Mouse (Mus musculus) limb, embryonic 11.5 days (tissue): ENCODE data around the gene Rab44. TPM values are rescaled to one million over a fixed set of nuclear protein-coding genes. Genes with fewer than 3 reads are reported as not detected.
"Not testable (repeated sequence)": the region's sequence is repeated elsewhere in the genome, so short reads cannot be mapped to it uniquely, and the experiment has no call there.

Experiments
- ATAC-seq: fragments of 200-750 bp; cut with Nextera tagmentation; 2 replicates; pipeline ENCODE4 v1.8.0; 2017; ENCODE audit warnings: low read depth; ENCODE audit not compliant: insufficient number of reproducible peaks, low FRiP score, low TSS enrichment
- DNase-seq: peaks from one replicate; pipeline ENCODE4 v3.0.0-alpha.2; 2015; ENCODE audit warnings: low spot score
- H3K27ac ChIP-seq: fragments of 300-500 bp; sonication (generic); replicated peaks from 2 replicates; pipeline ENCODE4 v1.5.1; 2014; ENCODE audit warnings: low read depth, mild to moderate bottlenecking, low read length
- H3K27me3 ChIP-seq: fragments of 300-500 bp; sonication (generic); 2 replicates; pipeline ENCODE4 v1.6.1; 2014; ENCODE audit warnings: mild to moderate bottlenecking, low read length, mixed read lengths; ENCODE audit not compliant: control insufficient read depth, insufficient read depth
- H3K36me3 ChIP-seq: fragments of 300-500 bp; sonication (generic); 2 replicates; pipeline ENCODE4 v1.6.1; 2014; ENCODE audit warnings: mild to moderate bottlenecking, low read length, moderate library complexity, mixed read lengths; ENCODE audit not compliant: control insufficient read depth, insufficient read depth
- H3K4me1 ChIP-seq: fragments of 300-500 bp; sonication (generic); 2 replicates; pipeline ENCODE4 v1.6.1; 2014; ENCODE audit warnings: low read length, mixed read lengths; ENCODE audit not compliant: control insufficient read depth, insufficient read depth
- H3K4me2 ChIP-seq: fragments of 300-500 bp; sonication (generic); 2 replicates; pipeline ENCODE4 v1.6.1; 2014; ENCODE audit warnings: low read depth, mild to moderate bottlenecking, moderate library complexity; ENCODE audit not compliant: severe bottlenecking
- H3K4me3 ChIP-seq: fragments of 300-500 bp; sonication (generic); 2 replicates; pipeline ENCODE4 v1.5.1; 2014; ENCODE audit warnings: low read depth, low read length
- H3K9ac ChIP-seq: fragments of 300-500 bp; sonication (generic); 2 replicates; pipeline ENCODE4 v1.6.1; 2014; ENCODE audit warnings: mild to moderate bottlenecking, low read length
- H3K9me3 ChIP-seq: fragments of 300-500 bp; sonication (generic); 2 replicates; pipeline ENCODE4 v1.6.1; 2016; ENCODE audit warnings: low read length; ENCODE audit not compliant: control insufficient read depth
- WGBS: fragments of 180-500 bp; shearing (Covaris S2); extraction: QIAGEN DNeasy Blood & Tissue Kit; methylation state at CpG from one replicate; pipeline ENCODE4 v1.1.7; 2014; 5-methylcytosine and 5-hydroxymethylcytosine counted together
- polyA plus RNA-seq: library from polyadenylated mRNA; unstranded; fragments of >200 nt; fragmentation: Nextera tagmentation; extraction: Ambion mirVana; gene quantifications from 2 replicates; pipeline ENCODE4 v1.2.1, GENCODE M21; 2014

The Rab44 gene
- polyA plus RNA-seq = 0.16 TPM in 1 of 2 replicates, not detected in the other

DNA sequence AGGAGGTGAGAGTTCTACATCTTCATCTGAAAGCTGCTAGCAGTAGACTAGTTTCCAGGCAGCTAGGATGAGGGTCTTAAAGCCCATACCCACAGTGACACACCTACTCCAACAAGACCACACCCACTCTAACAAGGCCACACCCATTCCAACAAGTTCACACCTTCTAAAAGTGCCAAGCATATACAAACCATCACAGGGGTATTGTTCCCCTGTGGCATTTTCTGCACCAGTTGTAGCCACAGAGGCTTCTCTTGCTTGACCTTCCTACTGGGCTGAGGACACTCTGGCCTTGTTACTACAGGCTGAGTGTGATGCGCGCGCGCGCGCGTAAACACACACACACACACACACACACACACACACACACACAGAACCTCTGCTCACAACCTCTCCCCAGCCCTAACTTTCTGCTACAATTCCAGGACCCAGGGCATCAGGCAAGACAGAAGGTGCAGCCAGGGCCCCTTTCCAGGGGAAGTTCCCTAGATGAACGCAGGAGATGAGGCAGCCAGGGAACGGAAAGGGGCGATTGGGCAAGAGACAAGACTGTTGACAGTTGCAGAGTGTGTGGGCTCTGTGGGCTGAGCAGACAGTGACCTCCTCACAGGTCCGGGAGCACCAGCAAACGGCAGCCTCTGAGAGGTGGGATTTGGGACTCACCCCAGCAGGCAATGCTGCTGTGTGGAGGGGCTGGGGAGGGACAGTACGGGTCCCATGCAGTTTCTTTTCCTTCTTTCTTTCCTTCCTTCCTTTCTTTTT lies at the start of gene Rab44:
Gene Rab44 (plus strand): TSS at position 555 of the 762 bp plus-strand sequence.
- H3K9me3 ChIP-seq = no peaks in the 10 kb centered on the region
- H3K36me3 ChIP-seq = no peaks in the 10 kb centered on the region
- no peaks in the 10 kb centered on the region for H3K27me3 ChIP-seq
- H3K4me3 ChIP-seq = no peak within 1 kb of the TSS
- H3K4me1 ChIP-seq = no peaks in the 10 kb centered on the region
- H3K9ac ChIP-seq = no peak within 1 kb of the TSS
- WGBS = 91% methylated on average over 13 of the region's 13 CpGs
- H3K27ac ChIP-seq = no peak within 1 kb of the TSS
- DNase-seq (no peak), ATAC-seq (no peak)
- no peak within 1 kb of the TSS for H3K4me2 ChIP-seq

DNA sequence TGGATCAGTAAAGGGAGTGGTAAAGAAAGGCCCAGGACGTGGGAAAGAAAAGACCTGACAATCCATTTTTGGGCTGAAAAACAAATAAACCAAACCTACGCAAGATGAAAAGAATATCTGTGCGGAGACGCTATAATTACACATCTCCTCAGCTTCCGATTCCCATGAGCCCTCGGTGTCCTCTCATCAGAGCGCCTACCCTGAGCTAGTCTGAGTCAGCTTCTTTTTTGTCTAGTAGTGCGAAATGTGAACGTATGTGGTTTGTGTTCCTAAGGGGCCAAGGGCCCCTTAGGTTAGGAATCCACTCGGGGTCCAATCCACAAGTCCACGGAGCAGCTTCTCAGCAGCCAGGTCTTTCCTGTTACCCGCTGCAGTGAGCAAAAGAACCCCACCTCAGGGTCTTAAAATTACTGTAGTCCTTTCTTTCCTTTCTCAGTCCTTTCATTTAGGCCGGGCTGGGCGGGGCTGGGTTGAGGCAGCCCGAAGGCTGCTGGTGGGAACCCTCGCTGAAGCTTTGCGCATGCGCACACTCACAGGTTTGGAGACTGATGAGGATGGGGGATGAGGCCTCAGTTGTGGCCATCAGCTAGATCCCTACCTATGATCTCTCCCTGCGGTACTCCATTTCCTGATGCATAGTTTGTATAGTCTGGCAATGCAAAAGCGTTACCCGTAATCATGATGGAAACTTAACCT lies 48.6 kb upstream of the Rab44 start:
- H3K27ac ChIP-seq = no peak overlapping the region
- H3K27me3 ChIP-seq = no peaks in the 10 kb centered on the region
- H3K9me3 ChIP-seq = no peaks in the 10 kb centered on the region
- ATAC-seq (no peak), DNase-seq (no peak)
- no peaks in the 10 kb centered on the region for H3K4me1 ChIP-seq
- WGBS = 88% methylated on average over 21 of the region's 21 CpGs
- no peak overlapping the region for H3K9ac ChIP-seq
- H3K4me3 ChIP-seq = no peak overlapping the region
- H3K4me2 ChIP-seq = no peak overlapping the region
- no peaks in the 10 kb centered on the region for H3K36me3 ChIP-seq

DNA sequence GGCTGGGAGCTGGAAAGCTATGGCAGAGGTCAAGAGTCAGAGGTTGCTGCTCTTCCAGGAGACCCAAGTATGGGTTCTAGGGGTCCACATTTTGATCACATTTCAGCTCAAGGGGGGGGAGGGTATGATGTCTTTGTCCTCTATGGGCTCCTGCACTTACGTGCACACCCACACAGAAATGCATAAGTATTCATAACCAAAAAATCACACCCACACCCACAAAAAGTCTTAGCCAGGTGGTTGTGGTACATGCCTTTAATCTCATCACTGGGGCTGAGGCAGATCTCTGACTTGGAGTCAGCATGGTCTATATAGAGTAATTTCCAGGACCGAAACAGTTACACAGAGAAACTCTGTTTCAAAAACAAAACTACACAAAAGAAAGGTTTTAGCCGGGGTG lies 48.0 kb upstream of the Rab44 start:
- Histone ChIP-seq H3K4me2 (no peak overlapping the region), H3K4me3 (no peak overlapping the region), H3K9me3 (no peaks in the 10 kb centered on the region), H3K27ac (no peak overlapping the region), H3K27me3 (no peaks in the 10 kb centered on the region), H3K4me1 (no peaks in the 10 kb centered on the region), H3K9ac (no peak overlapping the region), H3K36me3 (no peaks in the 10 kb centered on the region)
- WGBS = 95% methylated on average over 3 of the region's 3 CpGs
- no peak for ATAC-seq
- DNase-seq = no peak

GRCm38 (mm10) chr17:29067416-29067815 lies 46.5 kb upstream of the Rab44 start:
- not testable (repeated sequence) for H3K4me3 ChIP-seq
- WGBS = 84% methylated on average over 3 of the region's 3 CpGs

GRCm38 (mm10) chr17:29067847-29068246 lies 46.1 kb upstream of the Rab44 start:
- no peaks in the 10 kb centered on the region for H3K27me3 ChIP-seq
- no peak overlapping the region for H3K9ac ChIP-seq
- H3K4me2 ChIP-seq = no peak overlapping the region
- DNase-seq (no peak), ATAC-seq (no peak)
- peaks cover 2% of the 10 kb centered on the region; the same call in 1 of the 2 replicates for H3K4me1 ChIP-seq
- H3K9me3 ChIP-seq = no peaks in the 10 kb centered on the region
- H3K36me3 ChIP-seq = no peaks in the 10 kb centered on the region
- H3K27ac ChIP-seq = no peak overlapping the region
- 54% methylated on average over 5 of the region's 5 CpGs for WGBS
- H3K4me3 ChIP-seq = no peak overlapping the region

More at GRCm38 (mm10) chr17:29067416-29067815, 46.5 kb upstream of the Rab44 start:
- H3K9ac ChIP-seq, H3K27me3 ChIP-seq, H3K9me3 ChIP-seq, ATAC-seq, DNase-seq, H3K36me3 ChIP-seq, H3K27ac ChIP-seq, H3K4me2 ChIP-seq, H3K4me1 ChIP-seq: not testable (repeated sequence)

DNA sequence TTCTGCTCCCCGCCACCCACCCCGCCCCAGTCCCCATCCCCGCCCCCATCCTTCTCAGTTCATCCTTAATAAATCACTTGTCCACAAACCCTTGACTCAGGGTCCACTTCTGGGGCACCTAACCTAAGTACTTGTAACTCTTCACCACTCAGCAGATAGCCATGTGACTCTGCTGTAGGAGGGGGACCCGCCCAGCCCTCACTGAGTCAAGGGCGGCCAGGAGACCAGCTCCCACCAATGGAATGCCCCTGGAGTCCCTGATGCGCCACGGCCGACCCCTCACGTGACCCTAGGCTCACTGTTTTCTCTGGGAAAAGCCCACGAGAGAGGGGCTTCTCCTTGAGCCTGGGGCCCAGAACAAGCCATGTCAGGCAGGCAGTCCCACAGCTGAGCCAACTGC lies 44.9 kb upstream of the Rab44 start:
- no peak for ATAC-seq
- Histone ChIP-seq H3K27me3 (no peaks in the 10 kb centered on the region), H3K9me3 (no peaks in the 10 kb centered on the region), H3K4me3 (no peak overlapping the region), H3K36me3 (no peaks in the 10 kb centered on the region), H3K9ac (no peak overlapping the region), H3K4me1 (peaks cover 3% of the 10 kb centered on the region; the same call in 1 of the 2 replicates), H3K27ac (no peak overlapping the region), H3K4me2 (no peak overlapping the region)
- DNase-seq = no peak
- 73% methylated on average over 10 of the region's 10 CpGs for WGBS

- ATAC-seq = no peak
- Histone ChIP-seq H3K4me1 (peaks cover 3% of the 10 kb centered on the region; the same call in 1 of the 2 replicates), H3K4me2 (no peak overlapping the region), H3K27me3 (no peaks in the 10 kb centered on the region), H3K9ac (no peak overlapping the region), H3K9me3 (no peaks in the 10 kb centered on the region), H3K4me3 (no peak overlapping the region), H3K36me3 (no peaks in the 10 kb centered on the region), H3K27ac (no peak overlapping the region)
- 64% methylated on average over 5 of the region's 5 CpGs for WGBS
- no peak for DNase-seq
These were observed 42.1 kb upstream of the Rab44 start for GRCm38 (mm10) chr17:29071820-29072219.

DNA sequence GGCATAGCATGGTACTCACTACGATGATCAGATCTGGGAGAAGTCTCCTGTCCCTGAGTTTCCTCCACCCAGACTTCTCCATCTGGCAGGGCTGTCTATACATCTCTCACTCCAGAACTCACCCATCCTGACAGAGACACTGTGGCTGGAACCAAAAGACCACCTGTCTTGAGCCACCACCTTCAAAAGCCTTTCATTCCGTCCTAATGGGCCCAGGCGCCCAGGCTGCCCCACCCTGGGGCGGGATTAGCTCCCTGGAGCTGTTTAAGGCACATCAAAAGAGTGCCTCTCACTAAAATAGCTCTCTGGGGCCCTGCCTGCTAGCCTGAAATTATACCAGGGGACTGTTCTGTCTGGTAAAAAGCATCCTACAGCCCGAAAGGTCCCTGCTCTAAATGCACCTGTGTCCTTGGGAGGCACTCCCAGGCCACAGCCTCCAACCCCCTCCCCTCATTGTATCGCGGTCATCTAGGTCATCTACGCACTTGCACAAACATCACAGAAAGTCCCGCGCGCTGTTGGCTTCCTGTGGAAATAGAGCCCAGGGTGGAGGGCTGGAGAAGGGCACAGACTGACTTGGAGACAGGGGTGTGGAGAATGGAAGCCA lies 41.1 kb upstream of the Rab44 start:
- DNase-seq (no peak), ATAC-seq (no peak)
- Histone ChIP-seq H3K9ac (no peak overlapping the region), H3K4me1 (peaks cover 3% of the 10 kb centered on the region; the same call in 1 of the 2 replicates), H3K27me3 (no peaks in the 10 kb centered on the region), H3K36me3 (no peaks in the 10 kb centered on the region), H3K4me2 (no peak overlapping the region), H3K27ac (no peak overlapping the region), H3K9me3 (no peaks in the 10 kb centered on the region), H3K4me3 (no peak overlapping the region)
- 9% methylated on average over 11 of the region's 11 CpGs for WGBS
